Mouse (Mus musculus) spleen, postnatal 10 days (tissue): Measurements from ENCODE around the gene Pld3.
"Not testable (repeated sequence)": the region's sequence is repeated elsewhere in the genome, so short reads cannot be mapped to it uniquely, and the experiment has no call there.

ENCODE experiments used
- DNase-seq, 2 experiments: peaks; one replicate each; pipeline ENCODE4 v3.0.0; 2021 to 2022; ENCODE audit warnings: low spot score in 2 of 2

The Pld3 gene

GRCm38 (mm10) chr7:27526039-27526827 lies 26.8 kb downstream of the Pld3 start:
- peak; percentile 68 to 90 for DNase-seq

GRCm38 (mm10) chr7:27523805-27524204 lies 29.2 kb downstream of the Pld3 start:
- DNase-seq = no peak

- DNase-seq = no peak
Observed at GRCm38 (mm10) chr7:27522967-27523366, 30.1 kb downstream of the Pld3 start, which contains the start of gene Hipk4. Gene Hipk4 (plus strand): TSS chr7:27523267.

GRCm38 (mm10) chr7:27520599-27520998 lies 32.4 kb downstream of the Pld3 start:
- DNase-seq = no peak

GRCm38 (mm10) chr7:27520104-27520503 lies 32.9 kb downstream of the Pld3 start:
- no peak for DNase-seq

- DNase-seq = no peak
Observed at GRCm38 (mm10) chr7:27518314-27518713, 34.7 kb downstream of the Pld3 start.

GRCm38 (mm10) chr7:27514961-27515360 lies 38.1 kb downstream of the Pld3 start:
- DNase-seq = no peak

- no peak for DNase-seq
Observed at GRCm38 (mm10) chr7:27510809-27511208, 42.2 kb downstream of the Pld3 start.

- DNase-seq = peak; percentile 56 to 85
Observed at GRCm38 (mm10) chr7:27508648-27509005, 44.4 kb downstream of the Pld3 start.

- DNase-seq = peak; percentile 99 to 100
Observed at GRCm38 (mm10) chr7:27507711-27508647, 45.0 kb downstream of the Pld3 start.

GRCm38 (mm10) chr7:27506765-27507370 lies 46.1 kb downstream of the Pld3 start:
- no peak for DNase-seq

GRCm38 (mm10) chr7:27501620-27502019 lies 51.4 kb downstream of the Pld3 start:
- no peak for DNase-seq

GRCm38 (mm10) chr7:27499036-27499435 lies 54.0 kb downstream of the Pld3 start, which contains the start of gene Prx:
Gene Prx (plus strand): TSS chr7:27499324.
- no peak for DNase-seq

- DNase-seq = not testable (repeated sequence)
Observed at GRCm38 (mm10) chr7:27494659-27495367, 58.2 kb downstream of the Pld3 start.

GRCm38 (mm10) chr7:27493450-27493849 lies 59.6 kb downstream of the Pld3 start:
- DNase-seq = no peak

GRCm38 (mm10) chr7:27493022-27493421 lies 60.0 kb downstream of the Pld3 start:
- no peak for DNase-seq

GRCm38 (mm10) chr7:27491856-27492255 lies 61.2 kb downstream of the Pld3 start:
- peak in 1 of 2 experiments; percentile 6 for DNase-seq

- DNase-seq = peak; percentile 94 to 96
Observed at GRCm38 (mm10) chr7:27490543-27491329, 62.3 kb downstream of the Pld3 start.

GRCm38 (mm10) chr7:27490227-27490542 lies 62.8 kb downstream of the Pld3 start:
- no peak for DNase-seq

GRCm38 (mm10) chr7:27489270-27489869 lies 63.6 kb downstream of the Pld3 start:
- peak in 1 of 2 experiments; percentile 27 for DNase-seq
